Mouse (Mus musculus) left cerebral cortex, adult 6 months (tissue): Measurements from ENCODE around the gene Gm10118. TPM values are rescaled to one million over a fixed set of nuclear protein-coding genes. Genes with fewer than 3 reads are reported as not detected.

Experiments used
- long read RNA-seq, 2 experiments: library from polyadenylated mRNA; unstranded; transcript quantifications; one replicate each; pipeline ENCODE4 v2.0.0; 2019 to 2020
- polyA plus RNA-seq: library from polyadenylated mRNA; unstranded; fragments of <200 nt; fragmentation: Nextera tagmentation; gene quantifications from 2 replicates; pipeline ENCODE4 v1.2.3, GENCODE M21; 2021

The Gm10118 gene
- 0.33 and 0.74 TPM in 2 replicates for polyA plus RNA-seq
- long read RNA-seq, experiment 1, partial matches to known transcripts = 0 of 4 reads
- long read RNA-seq, experiment 1, other reads (novel, unspliced or antisense) = 0 of 4 reads
- long read RNA-seq, experiment 2 = 0 reads

DNA sequence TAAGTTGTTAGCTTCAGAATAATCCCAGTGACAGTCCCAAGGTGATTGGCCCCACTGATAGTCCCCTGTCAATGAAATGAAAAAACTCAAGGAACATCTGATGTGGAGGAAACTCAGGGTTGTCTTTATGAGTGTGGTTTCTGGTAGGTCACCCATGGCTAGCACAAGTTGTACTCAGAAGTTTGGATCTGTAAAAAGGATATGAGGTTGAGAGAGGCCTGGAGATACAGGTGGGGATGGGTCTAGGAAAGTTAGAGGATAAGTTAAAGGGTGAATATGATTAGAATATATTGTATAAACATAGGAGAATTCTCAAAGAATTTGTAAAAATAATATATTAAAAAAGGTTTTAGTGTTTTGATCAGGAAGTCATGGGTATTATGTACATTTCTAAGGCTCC lies at the start of gene Gm10118:
Gene Gm10118, minus strand, starts transcription at position 101 of the 400 bp plus-strand sequence.

Other genes starting within 250 kb of the Gm10118 start
- gene Lrrtm3, start 162.8 kb upstream of the Gm10118 start, polyA plus RNA-seq = 20.0 and 28.3 TPM in 2 replicates